Mouse (Mus musculus): Measurements from ENCODE around the gene Tmem201.

- no peak for TF ChIP-seq CTCF (IDR thresholded peaks at IDR 0.05; ENCODE audit: extremely low read depth, insufficient read length, insufficient replicate concordance, low read depth, low read length)
- no peak for TF ChIP-seq POLR2A (IDR thresholded peaks at IDR 0.05; ENCODE audit: low read depth, low read length)
Observed at GRCm38 (mm10) chr4:149739478-149739877, 1.6 kb upstream of the Tmem201 start.

Data from small intestine, adult 2 months (tissue).